Mouse (Mus musculus): ENCODE results near the gene Arhgap15.

DNA sequence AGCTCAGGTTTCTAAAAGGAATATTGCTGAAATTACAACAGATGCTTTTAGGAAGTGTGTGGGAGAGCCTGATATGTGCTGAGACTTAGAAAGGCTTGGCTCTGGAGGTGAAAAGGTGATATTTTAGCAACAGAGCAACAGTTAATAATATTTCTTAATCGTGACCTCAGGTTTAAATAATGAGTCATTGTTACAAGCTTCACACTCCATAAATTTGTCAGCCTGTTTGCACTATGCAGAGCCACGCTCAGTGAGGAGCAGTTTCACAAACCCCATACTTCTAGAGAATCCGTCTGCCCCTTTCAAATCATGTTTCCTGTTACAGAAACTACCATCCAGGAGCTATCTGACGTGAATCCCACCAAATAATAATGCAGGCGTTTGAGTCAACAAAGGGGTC, 213.8 kb downstream of the Arhgap15 start:
- no peak for TF ChIP-seq CTCF (IDR thresholded peaks at IDR 0.05; ENCODE audit: insufficient read depth, low read depth, low read length)
- TF ChIP-seq POLR2A (IDR thresholded peaks at IDR 0.05; ENCODE audit: insufficient read depth, low read depth, low read length): no peak
